Mouse (Mus musculus) c-Kit-positive CD71-positive TER-119-negative erythroid progenitor cells, embryonic 14.5 days (primary cell): Measurements from ENCODE around the gene 2310009B15Rik.

Source experiments
- DNase-seq: peaks from one replicate; pipeline ENCODE4 v3.0.0-alpha.2; 2013; ENCODE audit warnings: low read depth

The 2310009B15Rik gene

DNA sequence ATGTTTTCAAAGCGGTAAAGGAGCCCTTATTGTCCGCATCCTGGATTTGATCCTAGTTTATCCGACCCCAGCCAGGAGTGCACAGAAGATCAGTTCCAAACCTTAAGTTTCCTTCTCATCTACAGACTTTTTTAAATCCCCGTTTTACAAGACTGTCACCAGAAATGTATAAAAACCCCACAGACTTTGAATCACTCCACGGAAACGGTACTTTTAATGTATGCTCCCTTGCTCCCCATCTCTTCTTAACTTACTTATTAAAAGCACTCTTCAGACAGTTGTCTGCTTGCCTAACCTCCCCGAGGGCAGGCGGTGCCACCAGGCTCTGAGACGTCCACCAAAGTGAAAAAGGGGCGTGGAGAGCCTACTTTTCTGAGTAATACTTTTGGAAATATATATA lies 13.9 kb downstream of the 2310009B15Rik start:
- no peak for DNase-seq

- DNase-seq, result no peak
Measured at GRCm38 (mm10) chr1:138842315-138842714, 14.3 kb downstream of the 2310009B15Rik start.

DNA sequence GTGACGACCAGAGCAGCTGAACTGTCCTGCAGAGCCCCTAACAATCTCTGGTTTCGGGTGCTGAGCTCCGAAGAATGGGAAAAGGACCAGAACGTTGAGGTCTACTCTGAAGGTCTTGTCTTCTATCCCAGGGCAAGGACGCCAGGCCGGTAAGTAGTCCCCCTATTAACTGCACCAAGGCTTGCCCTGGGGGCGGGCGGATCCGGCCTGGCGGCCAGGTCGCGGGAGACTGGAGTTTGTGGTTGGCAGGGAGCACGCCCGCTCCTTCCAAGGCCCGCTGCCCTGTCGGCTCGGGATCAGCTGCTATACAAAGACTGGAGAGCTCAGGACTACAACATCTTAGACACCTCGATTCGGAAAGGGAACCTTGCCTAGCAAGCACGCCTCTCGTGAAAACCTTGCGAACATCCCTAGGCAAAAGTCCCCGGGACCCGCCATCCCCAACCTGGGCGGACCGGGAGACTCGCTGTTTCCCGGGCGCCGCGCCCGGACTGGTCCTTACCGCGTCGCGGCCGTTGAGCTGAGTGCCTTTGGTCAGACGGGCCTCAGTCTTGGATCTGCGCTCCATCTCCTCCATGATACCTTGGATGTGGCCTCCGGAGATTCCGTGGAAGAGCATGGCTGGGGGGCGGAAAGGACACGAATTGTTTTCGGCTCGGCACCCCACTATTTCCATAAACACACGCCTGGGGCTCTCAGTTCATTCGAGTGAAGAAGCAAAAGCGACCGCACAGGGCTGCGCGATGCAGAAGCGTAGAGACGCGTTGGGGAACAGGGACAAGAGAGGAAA lies 15.2 kb downstream of the 2310009B15Rik start:
- DNase-seq, result no peak

DNA sequence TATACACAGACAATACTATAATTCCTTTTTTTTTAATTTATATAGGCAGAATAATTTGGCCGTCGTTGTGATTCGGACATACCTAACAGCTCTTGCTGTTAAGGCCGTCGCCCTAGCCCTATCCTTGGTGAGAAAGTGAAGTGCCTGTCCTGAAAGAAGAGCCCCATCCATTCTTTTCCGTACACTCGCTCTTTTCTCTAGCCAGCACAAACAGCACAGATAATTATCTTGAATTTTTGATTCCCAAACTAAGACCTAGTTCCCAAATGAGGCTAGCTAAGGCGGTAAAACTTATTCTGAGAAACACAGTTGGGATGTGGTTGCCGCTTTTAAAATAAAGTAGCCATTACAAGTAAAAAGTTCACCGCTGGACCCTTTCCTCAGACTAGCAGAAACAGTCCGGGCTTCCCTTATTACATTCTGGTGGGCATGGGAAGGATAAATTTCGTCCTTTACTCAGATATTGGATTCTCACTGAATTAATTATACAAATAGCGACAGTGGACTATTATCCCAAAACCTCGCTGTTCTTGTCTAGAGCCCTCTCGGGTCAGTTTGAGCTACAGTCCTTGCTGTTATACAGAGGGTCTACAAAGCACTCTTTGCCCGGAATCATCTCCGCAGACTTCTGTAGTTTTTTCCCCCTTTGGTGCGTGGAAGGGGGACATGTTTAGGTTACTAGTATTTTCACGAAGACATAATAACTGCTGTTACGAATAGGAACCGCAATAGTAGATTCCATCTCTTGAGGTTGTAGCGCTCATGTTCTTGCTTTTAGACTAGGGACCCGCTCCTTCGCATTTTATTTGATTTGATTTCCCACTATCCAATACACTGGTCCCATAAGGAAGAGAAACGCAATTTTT lies 16.0 kb downstream of the 2310009B15Rik start:
- no peak for DNase-seq

DNA sequence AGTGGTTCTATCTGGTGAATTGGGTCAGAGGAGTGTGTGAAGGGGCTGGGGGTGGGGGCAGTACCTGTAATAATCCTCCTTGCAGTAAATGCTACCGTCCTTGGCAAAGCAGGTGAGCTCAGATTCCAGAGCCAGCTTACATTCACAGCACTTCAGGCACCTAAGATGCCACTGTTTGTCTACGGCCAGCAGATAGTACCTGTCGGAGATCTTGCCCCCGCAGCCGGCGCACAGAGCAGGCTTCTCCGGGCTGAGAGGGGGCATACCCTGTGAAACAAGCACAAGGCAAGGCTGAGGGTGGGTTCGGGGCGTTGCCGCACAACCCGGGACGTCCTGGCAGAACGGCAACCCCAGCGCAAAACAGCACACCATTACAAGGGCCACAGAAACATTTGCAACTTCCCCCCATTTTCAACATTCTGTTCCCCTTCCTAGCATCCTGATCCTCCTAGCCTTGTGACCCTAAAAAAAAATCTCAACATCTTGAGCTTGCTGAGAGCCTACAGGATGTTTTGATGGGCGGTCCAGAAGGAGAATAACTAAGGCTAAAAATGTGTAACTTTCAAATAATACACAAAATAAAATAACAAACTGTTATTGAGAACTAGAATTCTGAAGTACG lies 16.7 kb downstream of the 2310009B15Rik start:
- no peak for DNase-seq

GRCm38 (mm10) chr1:138839291-138839690 lies 17.4 kb downstream of the 2310009B15Rik start:
- no peak for DNase-seq

DNA sequence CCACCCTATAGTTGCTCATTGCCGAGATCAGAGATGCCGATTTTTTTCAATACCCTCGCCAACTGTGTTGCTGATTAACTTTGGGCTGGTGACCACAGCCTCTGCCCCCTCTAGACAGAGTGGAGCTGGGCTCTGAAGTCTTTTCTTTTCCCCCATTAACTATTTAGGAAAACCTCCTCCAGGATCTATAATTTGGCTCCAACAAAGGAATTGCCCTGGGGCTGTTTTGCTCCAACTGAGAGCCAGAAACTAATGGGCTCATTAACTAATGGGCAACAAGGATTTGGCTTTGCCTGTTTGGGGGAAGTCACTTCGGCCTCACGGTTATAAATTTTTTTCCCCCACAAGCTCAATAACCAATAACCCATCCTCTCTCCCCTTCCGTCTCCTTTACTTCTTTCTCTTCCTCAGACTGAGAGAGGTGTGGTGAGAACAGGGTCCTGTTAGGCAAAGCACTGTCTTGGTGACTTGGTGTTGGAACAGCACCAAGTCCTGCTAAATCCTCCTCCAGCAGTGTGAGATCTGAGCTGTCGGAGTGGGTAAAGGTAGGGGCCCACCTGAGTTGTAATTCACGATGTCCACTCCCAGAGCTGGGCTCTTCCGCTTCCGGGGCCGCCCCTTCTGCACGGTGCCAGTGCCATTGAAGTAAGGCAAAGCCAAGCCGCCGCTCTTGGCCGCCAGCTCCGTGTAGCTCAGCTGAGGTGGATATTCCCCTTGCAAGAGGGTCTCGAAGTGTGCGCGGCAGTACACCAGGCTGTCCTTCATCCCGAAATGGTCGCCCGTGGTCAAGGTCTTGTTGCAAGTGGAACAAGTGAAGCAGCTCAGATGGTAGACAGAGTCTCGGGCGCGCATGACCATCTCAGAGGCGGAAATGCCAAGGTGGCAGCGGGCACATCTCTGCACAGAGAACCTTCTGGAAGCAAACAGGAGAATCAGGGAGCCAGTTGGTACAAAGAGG lies 18.6 kb downstream of the 2310009B15Rik start:
- no peak for DNase-seq

GRCm38 (mm10) chr1:138835355-138835900 lies 21.2 kb downstream of the 2310009B15Rik start:
- DNase-seq, result no peak

DNA sequence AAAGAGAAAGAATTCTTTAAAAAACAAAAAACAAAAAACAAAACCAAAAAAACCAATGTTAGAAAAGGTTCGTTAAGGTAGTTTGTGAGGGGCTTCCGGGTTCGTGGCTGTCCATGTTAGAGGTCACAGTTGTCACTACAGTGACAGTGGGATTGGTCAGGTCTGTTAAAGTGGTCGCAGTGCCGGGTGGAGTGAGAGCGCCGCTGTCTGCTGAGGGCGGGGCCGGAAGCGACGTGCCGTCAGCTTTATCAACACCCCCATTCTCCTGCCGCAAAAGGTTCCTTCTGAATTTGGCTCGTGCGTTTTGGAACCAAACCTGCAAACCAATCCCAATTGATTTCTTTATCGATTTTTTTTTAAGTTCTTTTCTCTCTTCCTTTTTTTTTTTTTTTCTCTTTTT lies 25.3 kb downstream of the 2310009B15Rik start:
- DNase-seq, result peak; percentile 49

- DNase-seq, result no peak
Measured at GRCm38 (mm10) chr1:138826841-138827240, 29.8 kb downstream of the 2310009B15Rik start.

DNA sequence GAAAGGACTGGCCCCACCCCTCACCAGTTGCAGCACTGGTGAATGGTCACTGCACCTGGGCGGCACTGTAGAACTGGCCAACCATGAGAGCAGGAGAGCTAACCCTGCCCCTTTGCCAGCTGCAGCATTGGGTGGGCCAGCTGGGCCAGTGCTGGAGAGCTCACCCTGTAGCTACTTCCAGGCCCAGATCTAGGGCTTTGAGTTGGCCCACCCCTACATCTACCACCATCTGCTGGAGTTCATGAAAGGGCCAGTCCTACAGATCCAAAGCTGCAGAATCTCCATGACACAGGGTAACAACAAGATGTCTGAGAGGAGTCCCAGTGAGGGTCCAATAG lies 33.7 kb downstream of the 2310009B15Rik start:
- no peak for DNase-seq

GRCm38 (mm10) chr1:138822255-138822984 lies 34.2 kb downstream of the 2310009B15Rik start:
- no peak for DNase-seq
